Mouse (Mus musculus) skeletal muscle tissue, adult 2 months (tissue): ENCODE measurements around the gene Chmp2a.
A peak's percentile ranks its signal among the peaks of the same experiment; 100 is the strongest.

Experiments
- DNase-seq: peaks from one replicate; pipeline ENCODE4 v3.0.0-alpha.2; 2012; ENCODE audit warnings: low read depth, low spot score

Gene Chmp2a

DNA sequence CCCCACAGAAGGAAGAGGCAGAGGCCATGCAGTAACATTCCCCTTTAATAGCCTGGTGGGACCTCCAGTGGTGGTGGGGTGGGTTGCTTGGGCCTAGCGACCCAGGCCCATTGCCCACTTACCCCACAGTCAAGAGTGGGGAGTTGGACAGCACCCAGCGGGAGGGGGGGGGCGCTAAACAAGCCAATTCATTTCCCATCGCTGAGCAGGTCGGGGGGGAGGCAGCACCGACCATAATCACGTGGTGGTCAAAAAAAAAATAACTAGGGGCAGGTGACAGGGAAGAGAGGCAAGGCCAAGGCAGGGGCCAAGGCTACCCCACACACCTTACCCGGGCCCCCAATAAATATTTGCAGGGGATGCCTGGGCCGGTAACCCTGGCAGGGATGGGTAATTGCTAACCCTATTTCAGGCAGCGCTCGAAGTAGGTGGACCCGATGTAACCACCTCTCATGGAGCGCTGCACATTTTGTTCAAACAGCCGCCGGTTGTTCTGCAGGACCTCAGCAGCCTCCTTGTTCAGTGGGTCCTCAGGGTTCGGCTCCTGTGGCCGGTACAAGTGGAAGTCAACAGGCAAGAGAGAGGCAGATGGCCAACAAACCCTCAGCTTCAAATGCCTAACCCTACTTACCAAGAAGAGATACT is 726 bp upstream of the Chmp2a start:
- DNase-seq, result no peak

- DNase-seq, result no peak
These were observed 1.0 kb downstream of the Chmp2a start for GRCm38 (mm10) chr7:13033451-13034147.

- no peak for DNase-seq
These were observed 2.1 kb downstream of the Chmp2a start for GRCm38 (mm10) chr7:13032541-13032940.

DNA sequence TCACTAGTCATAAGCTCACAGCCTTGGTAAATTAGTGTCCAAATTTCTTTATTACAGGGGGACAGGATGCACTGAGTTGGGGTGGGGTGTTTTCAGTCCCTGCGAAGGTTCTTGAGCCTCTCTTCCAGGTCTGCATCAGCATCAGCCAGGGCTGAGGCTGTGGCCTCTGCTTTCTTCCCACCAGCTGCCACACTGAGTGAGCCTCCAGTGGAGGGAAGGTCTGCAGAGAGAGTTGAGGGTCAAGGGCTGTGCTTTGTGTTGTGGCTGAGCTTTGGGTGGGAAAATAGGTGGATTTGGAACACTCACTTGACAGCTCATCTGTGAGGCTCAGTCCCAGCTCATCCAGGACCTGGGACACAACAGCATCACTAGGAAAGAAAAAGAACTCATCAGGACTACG is 2.6 kb downstream of the Chmp2a start:
- DNase-seq, result no peak

DNA sequence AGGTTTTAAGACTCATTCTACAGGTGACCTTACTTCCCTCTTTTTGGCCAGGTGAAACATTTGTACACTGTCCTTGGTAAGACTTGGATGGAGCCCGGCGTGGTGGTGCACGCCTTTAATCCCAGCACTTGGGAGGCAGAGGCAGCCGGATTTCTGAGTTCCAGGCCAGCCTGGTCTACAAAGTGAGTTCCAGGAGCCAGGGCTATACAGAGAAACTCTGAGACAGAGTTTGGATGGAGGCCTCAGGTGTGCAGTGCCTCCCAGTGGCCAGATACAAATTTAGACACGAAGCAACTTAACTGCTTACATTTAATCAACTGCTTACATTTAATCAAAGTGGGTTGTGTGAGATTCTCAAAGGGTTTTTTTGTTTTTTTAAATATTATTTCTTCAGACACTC is 3.5 kb downstream of the Chmp2a start:
- no peak for DNase-seq

DNA sequence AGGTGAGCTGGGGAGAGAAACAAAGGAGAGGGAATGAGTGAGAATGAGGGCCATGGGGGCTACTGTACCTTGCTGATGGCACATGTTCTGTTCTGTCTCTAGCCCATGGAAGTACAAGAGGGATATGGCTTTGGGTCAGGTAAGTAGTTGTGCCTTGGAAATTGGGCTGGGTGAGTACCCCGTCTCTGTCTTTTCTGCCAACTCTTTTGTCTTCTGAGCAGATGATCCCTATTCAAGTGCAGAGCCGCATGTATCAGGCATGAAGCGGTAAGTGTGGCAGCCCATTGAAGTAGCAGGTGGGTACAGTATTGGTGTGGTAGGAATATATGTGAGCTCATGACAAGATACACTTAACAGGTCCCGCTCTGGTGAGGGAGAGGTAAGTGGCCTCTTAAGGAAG is 5.6 kb downstream of the Chmp2a start:
- no peak for DNase-seq

- no peak for DNase-seq
These were observed 9.0 kb downstream of the Chmp2a start for GRCm38 (mm10) chr7:13025511-13026112.

GRCm38 (mm10) chr7:13024805-13025204 is 9.8 kb downstream of the Chmp2a start:
- DNase-seq, result peak; percentile 30

- DNase-seq, result peak; percentile 87
These were observed 10.5 kb downstream of the Chmp2a start for GRCm38 (mm10) chr7:13023928-13024731.

DNA sequence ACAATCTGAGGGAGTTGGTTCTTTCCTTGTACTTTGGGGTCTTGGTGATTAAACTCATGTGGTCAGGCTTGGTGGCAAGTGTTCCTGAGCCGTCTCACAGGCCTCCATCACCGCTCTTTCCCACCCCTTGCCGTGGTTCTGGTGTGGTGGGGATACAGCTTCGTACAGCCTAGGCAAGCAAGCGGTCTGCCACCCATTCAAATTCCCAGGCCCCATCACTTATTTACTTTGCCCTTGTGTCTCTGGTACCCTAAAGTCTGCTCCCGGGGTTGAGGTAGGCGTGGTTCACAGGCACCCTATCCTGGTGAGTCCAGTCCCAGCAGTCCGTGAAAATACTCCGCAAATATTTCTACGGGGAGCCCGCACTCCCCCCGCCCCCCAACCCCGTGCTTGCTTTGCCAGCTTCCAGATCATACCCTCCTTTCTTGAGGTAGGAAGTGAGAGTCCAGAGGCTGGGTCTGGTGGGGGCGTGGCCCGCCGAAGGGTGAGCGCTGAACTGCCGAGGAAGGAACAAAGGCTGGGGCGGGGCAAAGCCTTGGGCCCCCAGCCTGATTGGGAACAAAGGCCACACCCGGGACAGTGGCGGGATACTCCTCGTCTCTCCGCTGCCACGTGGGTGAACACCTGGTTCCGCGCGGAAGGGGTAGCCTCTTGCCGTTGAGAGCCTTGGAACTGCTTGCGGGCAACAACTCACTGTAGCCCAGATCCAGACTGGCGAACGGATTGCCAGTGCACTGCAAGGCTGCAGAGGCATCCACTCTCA is 11.7 kb downstream of the Chmp2a start:
- peak; percentile 30 for DNase-seq

GRCm38 (mm10) chr7:13015217-13015616 is 19.4 kb downstream of the Chmp2a start:
- no peak for DNase-seq

DNA sequence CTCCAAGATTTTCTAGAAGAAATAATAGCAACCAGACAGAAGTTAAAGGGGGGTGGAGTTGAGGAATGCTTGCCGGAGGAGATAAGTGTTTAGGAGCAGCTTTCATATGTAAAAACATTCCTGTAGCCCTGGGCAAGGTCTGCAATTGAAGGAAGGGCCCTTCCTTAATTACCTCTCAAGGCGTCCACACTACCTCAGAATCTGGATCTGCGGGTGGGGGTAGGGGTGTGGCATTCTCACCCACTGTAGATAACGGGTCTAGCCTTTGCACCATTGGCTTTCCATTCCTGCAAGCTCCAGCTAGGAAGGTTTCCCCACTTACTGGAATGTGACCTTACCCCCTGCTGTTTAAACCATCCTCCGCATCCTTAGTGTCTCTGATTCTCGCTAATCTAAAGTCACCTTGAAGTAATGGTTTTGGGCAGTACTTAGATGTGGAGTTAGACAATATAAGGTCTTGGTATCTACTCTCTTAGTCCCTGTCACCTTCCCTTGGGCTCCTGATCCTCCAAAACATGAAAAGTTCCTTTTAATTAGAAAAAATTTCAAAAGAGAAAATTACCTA is 20.2 kb downstream of the Chmp2a start:
- no peak for DNase-seq

- DNase-seq, result no peak
These were observed 20.9 kb downstream of the Chmp2a start for GRCm38 (mm10) chr7:13013671-13014070.

GRCm38 (mm10) chr7:13010005-13010908 is 24.4 kb downstream of the Chmp2a start, which contains the start of gene Zbtb45:
TSS of gene Zbtb45 (minus strand) at chr7:13010034.
- no peak for DNase-seq

DNA sequence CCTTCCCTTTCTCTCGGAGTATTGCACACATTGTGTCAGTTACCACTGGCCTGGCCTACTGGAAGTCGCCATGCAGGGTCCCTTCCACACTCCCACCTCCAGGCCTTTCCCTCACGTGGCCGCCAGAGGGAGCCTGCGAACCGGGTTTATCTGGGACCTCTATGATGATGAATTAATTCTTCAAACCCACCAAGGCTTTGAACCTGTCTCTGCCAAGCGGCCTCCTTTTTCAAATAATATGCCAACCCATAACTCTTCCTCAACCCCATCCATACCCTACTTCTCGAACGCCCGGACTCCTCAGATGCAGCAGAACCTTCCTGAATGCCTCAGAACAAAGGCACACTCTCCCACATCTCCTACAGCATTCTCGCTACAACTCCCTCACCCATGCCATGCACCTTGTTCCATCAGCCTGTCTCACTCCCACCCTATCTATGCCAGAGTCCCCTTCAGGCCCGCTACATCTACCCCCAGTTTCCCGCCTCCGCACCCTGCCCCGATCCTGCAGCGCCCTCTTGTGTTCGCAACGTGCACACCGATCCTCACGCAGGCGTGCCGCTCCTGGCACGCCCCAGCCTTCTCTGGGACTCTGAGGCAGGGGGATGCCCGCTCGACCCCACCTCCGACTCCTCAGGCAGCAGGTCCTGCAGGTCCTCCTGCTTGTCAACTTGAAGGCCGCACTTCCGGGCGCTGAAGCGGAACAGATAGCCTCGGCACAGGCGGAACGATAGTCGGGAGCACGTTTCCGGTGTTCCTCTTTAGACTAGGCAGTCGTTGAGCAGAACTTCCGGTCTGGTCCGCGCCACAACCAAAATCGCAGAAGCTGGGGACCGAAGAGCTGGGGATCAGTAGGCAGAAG is 25.2 kb downstream of the Chmp2a start:
- peak; percentile 89 for DNase-seq

DNA sequence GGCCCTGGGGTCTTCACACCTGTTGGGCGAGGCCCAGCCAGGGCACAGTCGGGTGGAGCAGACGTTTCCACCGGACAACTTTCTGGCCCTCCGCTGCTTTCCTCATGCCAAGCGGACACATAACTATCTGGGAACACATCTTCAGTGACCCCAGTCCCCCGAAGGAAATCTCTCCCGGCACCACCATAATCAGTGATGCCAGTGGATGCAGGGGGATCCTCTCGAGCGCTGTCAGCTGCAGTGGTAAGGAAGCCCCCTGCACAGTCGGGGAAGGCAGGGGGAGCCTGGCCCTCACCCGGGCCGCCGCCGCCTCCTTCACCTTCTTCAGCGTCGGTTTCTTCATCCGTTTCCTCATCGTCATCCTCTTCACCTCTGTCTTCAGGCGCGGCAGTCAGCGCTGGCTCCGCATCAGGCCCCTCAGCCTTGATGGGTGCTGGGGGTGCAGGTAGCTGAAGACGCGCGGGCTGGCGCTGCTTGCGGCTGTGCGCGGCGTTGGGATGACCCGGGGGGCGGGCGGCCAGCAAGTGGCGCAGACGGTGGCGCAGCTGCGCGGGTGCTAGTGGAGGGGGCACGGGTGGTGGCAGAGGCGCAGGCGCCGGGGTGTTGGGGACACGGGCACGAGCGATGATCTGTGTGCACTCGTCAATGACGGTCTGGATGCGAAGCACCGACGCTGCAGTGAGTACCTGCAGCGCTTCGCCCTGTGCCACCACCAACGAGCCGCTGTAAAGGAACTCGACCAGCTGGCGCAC is 27.1 kb downstream of the Chmp2a start:
- no peak for DNase-seq

GRCm38 (mm10) chr7:13006531-13006930 is 28.1 kb downstream of the Chmp2a start:
- no peak for DNase-seq

- no peak for DNase-seq
These were observed 28.6 kb downstream of the Chmp2a start for GRCm38 (mm10) chr7:13006011-13006410.
